Mouse (Mus musculus) E14TG2a.4 (cell line): ENCODE data around the gene Lysmd2.
A peak's percentile ranks its signal among the peaks of the same experiment; 100 is the strongest.

Source experiments
- H3K27me3 ChIP-seq: 2 replicates; pipeline ENCODE4 v1.6.1; 2014; ENCODE audit warnings: low read length, control low read depth; ENCODE audit not compliant: insufficient read depth
- H3K36me3 ChIP-seq: 2 replicates; pipeline ENCODE4 v1.6.1; 2014; ENCODE audit warnings: low read length, control low read depth; ENCODE audit not compliant: insufficient read depth
- H3K4me1 ChIP-seq: replicated peaks from 2 replicates; pipeline ENCODE4 v1.6.1; 2014; ENCODE audit warnings: low read depth, low read length, control low read depth
- H3K4me3 ChIP-seq: replicated peaks from 2 replicates; pipeline ENCODE4 v1.5.1; 2014; ENCODE audit warnings: mild to moderate bottlenecking, low read length
- H3K9me3 ChIP-seq: 2 replicates; pipeline ENCODE4 v1.6.1; 2014; ENCODE audit warnings: low read length, control low read depth
- CTCF ChIP-seq: conservative IDR thresholded peaks from 2 replicates; pipeline ENCODE4 v1.5.1; 2014; ENCODE audit warnings: low read length
- NANOG ChIP-seq: IDR thresholded peaks from 2 replicates; pipeline ENCODE4 v1.6.1; 2014; ENCODE audit warnings: borderline replicate concordance, low read length, mixed read lengths
- POU5F1 ChIP-seq: IDR thresholded peaks from 2 replicates; pipeline ENCODE4 v1.6.1; 2014; ENCODE audit warnings: low read length, borderline replicate concordance

The Lysmd2 gene

GRCm38 (mm10) chr9:75679629-75680028 lies 54.1 kb downstream of the Lysmd2 start:
- Histone ChIP-seq H3K4me1 (peaks cover 5% of the 10 kb centered on the region; the same call in 1 of the 2 replicates), H3K9me3 (no peaks in the 10 kb centered on the region), H3K36me3 (no peaks in the 10 kb centered on the region), H3K4me3 (no peak overlapping the region), H3K27me3 (peaks cover 10% of the 10 kb centered on the region)
- no peak for TF ChIP-seq CTCF
- no peak for TF ChIP-seq NANOG
- TF ChIP-seq POU5F1: no peak

GRCm38 (mm10) chr9:75680606-75681005 lies 55.1 kb downstream of the Lysmd2 start:
- Histone ChIP-seq H3K27me3 (peaks cover 12% of the 10 kb centered on the region), H3K9me3 (no peaks in the 10 kb centered on the region), H3K4me1 (peaks cover 5% of the 10 kb centered on the region; the same call in 1 of the 2 replicates), H3K36me3 (no peaks in the 10 kb centered on the region), H3K4me3 (no peak overlapping the region)
- TF ChIP-seq POU5F1 (no peak), CTCF (no peak), NANOG (no peak)

- Histone ChIP-seq H3K4me1 (peaks cover 5% of the 10 kb centered on the region; the same call in 1 of the 2 replicates), H3K36me3 (no peaks in the 10 kb centered on the region), H3K9me3 (peaks cover 6% of the 10 kb centered on the region), H3K4me3 (peak within 1 kb of the TSS; percentile 69), H3K27me3 (peaks cover 12% of the 10 kb centered on the region)
- TF ChIP-seq NANOG (no peak), CTCF (no peak), POU5F1 (no peak)
Observed at GRCm38 (mm10) chr9:75683426-75684191, 58.1 kb downstream of the Lysmd2 start, which contains the start of gene Scg3. Gene Scg3, minus strand, starts transcription at chr9:75684056.

GRCm38 (mm10) chr9:75684292-75684691 lies 58.8 kb downstream of the Lysmd2 start:
- peaks cover 12% of the 10 kb centered on the region for H3K27me3 ChIP-seq
- no peaks in the 10 kb centered on the region for H3K36me3 ChIP-seq
- no peak for TF ChIP-seq NANOG
- no peak for TF ChIP-seq CTCF
- TF ChIP-seq POU5F1: no peak
- H3K4me1 ChIP-seq: peaks cover 5% of the 10 kb centered on the region; the same call in 1 of the 2 replicates
- H3K4me3 ChIP-seq: peak overlapping the region; percentile 69
- H3K9me3 ChIP-seq: peaks cover 13% of the 10 kb centered on the region

GRCm38 (mm10) chr9:75684772-75685171 lies 59.2 kb downstream of the Lysmd2 start:
- H3K27me3 ChIP-seq: peaks cover 12% of the 10 kb centered on the region
- peaks cover 18% of the 10 kb centered on the region for H3K9me3 ChIP-seq
- H3K4me1 ChIP-seq: peaks cover 5% of the 10 kb centered on the region; the same call in 1 of the 2 replicates
- no peak overlapping the region for H3K4me3 ChIP-seq
- TF ChIP-seq NANOG (no peak), CTCF (no peak), POU5F1 (no peak)
- no peaks in the 10 kb centered on the region for H3K36me3 ChIP-seq
